In genomic region chr4:117146176-117146575, GRCm38 (mm10) we compare ENCODE assay signal across 8 mouse cellular contexts. TPM values are rescaled to one million over a fixed set of nuclear protein-coding genes. Genes with fewer than 3 reads are reported as not detected.
A peak's percentile ranks its signal among the peaks of the same experiment; 100 is the strongest.
DNase-seq lines count a peak whose midpoint lies in the region; ATAC-seq and TF ChIP-seq lines count a peak whose summit lies in the region.

No protein-coding gene starts in this region.

- no peak overlapping the region for H3K9ac ChIP-seq in liver, postnatal 0 days (replicated peaks)

- H3K36me3 ChIP-seq in E14TG2a.4 (ENCODE audit: insufficient read depth, low read length): peaks cover 39% of the 10 kb centered on the region
- H3K36me3 ChIP-seq in liver, postnatal 0 days (replicated peaks; ENCODE audit: insufficient read depth, low read length): peaks cover 9% of the 10 kb centered on the region

- peak; percentile 67 for DNase-seq in 3134 (ENCODE audit: extremely low read depth, insufficient read length, low spot score)
- DNase-seq in c-Kit-positive CD71-positive TER-119-negative erythroid progenitor cells, embryonic 14.5 days (ENCODE audit: low read depth): peak; percentile 95
- DNase-seq in frontal cortex, postnatal 10 days (ENCODE audit: low spot score in 2 of 2): peak; percentile 58 to 71
- peak; percentile 95 for DNase-seq in kidney, adult 9 months
- DNase-seq in liver, postnatal 0 days: peak; percentile 94
- peak; percentile 58 to 79 for DNase-seq in right cerebral cortex, postnatal 10 days (ENCODE audit: low spot score in 2 of 2)
- DNase-seq in urinary bladder, postnatal 25 days (ENCODE audit: low spot score): peak; percentile 96

- no peak for TF ChIP-seq EP300 in liver, postnatal 0 days (IDR thresholded peaks at IDR 0.05; ENCODE audit: low read depth)

- H3K4me3 ChIP-seq in E14TG2a.4 (replicated peaks; ENCODE audit: low read length): peak overlapping the region; percentile 52
- H3K4me3 ChIP-seq in liver, postnatal 0 days (ENCODE audit: low read depth, low read length): no peak overlapping the region

- H3K9me3 ChIP-seq in E14TG2a.4 (ENCODE audit: low read length): no peaks in the 10 kb centered on the region
- H3K9me3 ChIP-seq in liver, postnatal 0 days (ENCODE audit: low read length): no peaks in the 10 kb centered on the region

- peak; percentile 63 for ATAC-seq in liver, postnatal 0 days

- WGBS in liver, postnatal 0 days (ENCODE audit: insufficient replicate concordance): 36% methylated on average over 15 of the region's 15 CpGs

- H3K27me3 ChIP-seq in E14TG2a.4 (ENCODE audit: insufficient read depth, low read length): no peaks in the 10 kb centered on the region
- H3K27me3 ChIP-seq in liver, postnatal 0 days (ENCODE audit: insufficient read depth, low read length): no peaks in the 10 kb centered on the region

- H3K4me2 ChIP-seq in liver, postnatal 0 days (ENCODE audit: low read depth, low read length): no peak overlapping the region

- H3K4me1 ChIP-seq in E14TG2a.4 (replicated peaks; ENCODE audit: low read depth, low read length): peaks cover 81% of the 10 kb centered on the region
- no peaks in the 10 kb centered on the region for H3K4me1 ChIP-seq in liver, postnatal 0 days (ENCODE audit: insufficient read depth)

- H3K27ac ChIP-seq in liver, postnatal 0 days (ENCODE audit: low read depth): no peak overlapping the region

- peak; percentile 98 for TF ChIP-seq CTCF in E14TG2a.4 (conservative IDR thresholded peaks at IDR 0.05; ENCODE audit: low read length)
- TF ChIP-seq CTCF in liver, postnatal 0 days (IDR thresholded peaks at IDR 0.05; ENCODE audit: low read depth): peak; percentile 99

RNA-seq across cellular contexts. Expression of gene Rps8, which starts 9.9 kb away (rescaled TPM):
- 543 and 557 TPM in 2 replicates for polyA plus RNA-seq in liver, postnatal 0 days (2015; fragmentation: Nextera tagmentation; extraction: Ambion mirVana)

RNA-seq across cellular contexts. Expression of gene Plk3, which starts 12.4 kb away (rescaled TPM):
- 4.8 TPM in 2 replicates for polyA plus RNA-seq in liver, postnatal 0 days (2015; fragmentation: Nextera tagmentation; extraction: Ambion mirVana)

RNA-seq across cellular contexts. Expression of gene Tctex1d4, which starts 19.6 kb away (rescaled TPM):
- 0.33 TPM in 1 of 2 replicates, not detected in the other for polyA plus RNA-seq in liver, postnatal 0 days (2015; fragmentation: Nextera tagmentation; extraction: Ambion mirVana)

RNA-seq across cellular contexts. Expression of gene Btbd19, which starts 20.7 kb away (rescaled TPM):
- 2.3 and 2.5 TPM in 2 replicates for polyA plus RNA-seq in liver, postnatal 0 days (2015; fragmentation: Nextera tagmentation; extraction: Ambion mirVana)

RNA-seq across cellular contexts. Expression of gene Kif2c, which starts 36.3 kb away (rescaled TPM):
- 10.7 and 11.8 TPM in 2 replicates for polyA plus RNA-seq in liver, postnatal 0 days (2015; fragmentation: Nextera tagmentation; extraction: Ambion mirVana)
